Mouse (Mus musculus) layer of hippocampus, adult 9-10 months (tissue): ENCODE results near the gene CN725425.

Experiments used
- DNase-seq: peaks from one replicate; pipeline ENCODE4 v3.0.0; 2022; ENCODE audit warnings: low spot score

The CN725425 gene

GRCm38 (mm10) chr15:91199256-91199905, at the start of gene CN725425:
Gene CN725425 (plus strand): TSS chr15:91199494.
- no peak for DNase-seq

- DNase-seq = no peak
These were observed 46.7 kb upstream of the CN725425 start for GRCm38 (mm10) chr15:91152592-91152991.

GRCm38 (mm10) chr15:91153311-91153710, 46.0 kb upstream of the CN725425 start:
- no peak for DNase-seq

GRCm38 (mm10) chr15:91161153-91161552, 38.1 kb upstream of the CN725425 start:
- no peak for DNase-seq

- no peak for DNase-seq
These were observed 35.8 kb upstream of the CN725425 start for GRCm38 (mm10) chr15:91163454-91163853.

- DNase-seq = no peak
These were observed 34.3 kb upstream of the CN725425 start for GRCm38 (mm10) chr15:91165021-91165420.

- no peak for DNase-seq
These were observed 31.3 kb upstream of the CN725425 start for GRCm38 (mm10) chr15:91167850-91168562.

GRCm38 (mm10) chr15:91170602-91171328, 28.5 kb upstream of the CN725425 start:
- DNase-seq = no peak

GRCm38 (mm10) chr15:91171332-91171731, 28.0 kb upstream of the CN725425 start:
- DNase-seq = no peak

- DNase-seq = no peak
These were observed 27.1 kb upstream of the CN725425 start for GRCm38 (mm10) chr15:91172193-91172592.

- DNase-seq = no peak
These were observed 20.5 kb upstream of the CN725425 start for GRCm38 (mm10) chr15:91178656-91179314.

GRCm38 (mm10) chr15:91179911-91180622, 19.2 kb upstream of the CN725425 start:
- DNase-seq = no peak

GRCm38 (mm10) chr15:91186358-91186757, 12.9 kb upstream of the CN725425 start:
- no peak for DNase-seq

- no peak for DNase-seq
These were observed 9.3 kb upstream of the CN725425 start for GRCm38 (mm10) chr15:91190026-91190425.

- DNase-seq = no peak
These were observed 8.6 kb upstream of the CN725425 start for GRCm38 (mm10) chr15:91190519-91191207.

- peak; percentile 60 for DNase-seq
These were observed 7.7 kb upstream of the CN725425 start, which contains the start of gene Abcd2 for GRCm38 (mm10) chr15:91191412-91192222. Gene Abcd2 (minus strand): TSS chr15:91191799.

- DNase-seq = no peak
These were observed 7.1 kb upstream of the CN725425 start for GRCm38 (mm10) chr15:91192223-91192598.

- no peak for DNase-seq
These were observed 1.5 kb downstream of the CN725425 start for GRCm38 (mm10) chr15:91200833-91201232.

- no peak for DNase-seq
These were observed 3.2 kb downstream of the CN725425 start for GRCm38 (mm10) chr15:91202486-91202885.

- no peak for DNase-seq
These were observed 4.2 kb downstream of the CN725425 start for GRCm38 (mm10) chr15:91203521-91203920.
